Mouse (Mus musculus) liver, adult (tissue): Measurements from ENCODE around the gene Sez6.

Experiments used
- GATA4 ChIP-seq: IDR thresholded peaks from 2 replicates; pipeline ENCODE4 v1.6.1; 2014; ENCODE audit warnings: mild to moderate bottlenecking, low read length; ENCODE audit not compliant: insufficient replicate concordance

Gene Sez6

GRCm38 (mm10) chr11:77930751-77931540 lies at the start of gene Sez6:
TSS of gene Sez6 (plus strand) at chr11:77930800.
- no peak for TF ChIP-seq GATA4

- TF ChIP-seq GATA4, result no peak
Observed at GRCm38 (mm10) chr11:77884524-77885245, 45.9 kb upstream of the Sez6 start.

DNA sequence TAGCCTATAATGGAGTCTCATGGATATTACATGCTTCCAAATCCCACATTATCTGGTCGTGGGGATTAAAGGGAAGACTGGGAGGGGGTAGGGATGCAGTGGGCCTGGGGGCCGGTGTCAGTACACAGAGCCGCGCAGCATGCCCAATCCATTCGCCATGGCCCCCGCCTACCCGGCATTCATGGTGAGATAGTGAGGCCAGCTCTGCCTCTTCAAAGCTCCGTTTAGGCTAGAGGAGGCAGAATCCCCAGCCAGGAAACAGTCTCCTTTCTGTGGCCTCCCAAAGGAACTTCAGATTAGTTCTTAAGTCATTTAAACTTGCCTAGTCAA lies 45.4 kb upstream of the Sez6 start:
- TF ChIP-seq GATA4, result no peak

- no peak for TF ChIP-seq GATA4
Observed at GRCm38 (mm10) chr11:77887373-77887960, 43.1 kb upstream of the Sez6 start.

DNA sequence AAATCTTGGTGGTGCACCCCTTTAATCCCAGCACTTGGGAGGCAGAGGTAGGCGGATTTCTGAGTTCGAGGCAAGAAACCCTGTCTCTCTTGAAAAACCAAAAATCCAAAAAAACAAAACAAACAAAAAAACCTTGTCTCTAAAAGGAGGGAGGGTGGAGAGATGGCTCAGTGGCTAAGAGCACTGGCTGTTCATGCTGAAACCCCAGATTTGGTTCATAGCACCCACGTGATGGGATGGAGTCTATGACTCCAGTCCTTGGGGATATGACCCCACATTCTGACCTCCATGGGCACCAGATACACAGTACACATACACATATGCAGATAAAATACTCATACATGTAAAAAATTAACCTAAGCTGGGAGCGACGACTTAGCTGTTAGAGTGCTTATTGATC lies 41.8 kb upstream of the Sez6 start:
- TF ChIP-seq GATA4, result no peak

- TF ChIP-seq GATA4, result no peak
Observed at GRCm38 (mm10) chr11:77889484-77889883, 41.1 kb upstream of the Sez6 start.

- TF ChIP-seq GATA4, result no peak
Observed at GRCm38 (mm10) chr11:77890648-77891258, 39.8 kb upstream of the Sez6 start.

DNA sequence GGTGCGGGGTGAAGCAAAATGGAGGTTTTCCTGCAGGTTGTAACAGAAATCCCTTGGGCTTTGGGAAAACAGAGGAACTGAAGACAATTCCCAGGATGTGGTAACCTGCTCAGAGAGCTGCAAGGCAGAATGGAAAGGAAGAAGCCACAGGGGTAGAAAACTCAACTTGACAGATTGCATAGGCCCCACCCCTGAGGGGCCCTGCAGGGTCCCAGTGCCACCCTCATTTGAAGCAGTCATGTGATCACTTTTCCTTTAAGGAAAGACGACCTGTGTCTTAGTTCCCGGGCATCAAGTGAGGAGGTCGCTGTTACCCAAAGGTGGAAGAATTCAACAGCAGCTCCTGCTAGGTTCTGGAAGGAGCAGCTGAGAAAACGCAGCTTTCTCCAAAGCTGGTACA lies 37.7 kb upstream of the Sez6 start:
- TF ChIP-seq GATA4, result no peak

- TF ChIP-seq GATA4, result no peak
Observed at GRCm38 (mm10) chr11:77893283-77893682, 37.3 kb upstream of the Sez6 start.

- TF ChIP-seq GATA4, result no peak
Observed at GRCm38 (mm10) chr11:77893787-77894718, 36.5 kb upstream of the Sez6 start, which contains the start of gene Pipox. TSS of gene Pipox (minus strand) at chr11:77894096.

DNA sequence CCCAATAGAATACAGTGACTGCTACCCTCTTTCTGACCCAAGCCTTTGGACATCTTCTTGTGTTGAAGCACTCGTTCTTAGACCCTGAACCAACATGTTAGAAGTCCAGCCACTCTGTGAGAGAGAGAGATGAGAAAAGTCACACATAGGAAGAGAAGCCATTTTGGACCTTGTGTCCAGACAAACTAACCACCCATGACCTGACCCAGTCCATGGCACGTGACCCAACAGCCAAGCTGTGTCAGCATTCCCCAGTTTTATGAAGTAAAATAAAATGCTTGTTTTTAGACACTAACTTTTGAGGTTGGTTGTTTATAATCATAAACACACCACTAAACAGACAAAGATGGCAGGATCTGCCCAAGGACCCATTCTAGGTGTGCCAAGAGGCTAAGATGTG lies 35.6 kb upstream of the Sez6 start:
- TF ChIP-seq GATA4, result no peak

DNA sequence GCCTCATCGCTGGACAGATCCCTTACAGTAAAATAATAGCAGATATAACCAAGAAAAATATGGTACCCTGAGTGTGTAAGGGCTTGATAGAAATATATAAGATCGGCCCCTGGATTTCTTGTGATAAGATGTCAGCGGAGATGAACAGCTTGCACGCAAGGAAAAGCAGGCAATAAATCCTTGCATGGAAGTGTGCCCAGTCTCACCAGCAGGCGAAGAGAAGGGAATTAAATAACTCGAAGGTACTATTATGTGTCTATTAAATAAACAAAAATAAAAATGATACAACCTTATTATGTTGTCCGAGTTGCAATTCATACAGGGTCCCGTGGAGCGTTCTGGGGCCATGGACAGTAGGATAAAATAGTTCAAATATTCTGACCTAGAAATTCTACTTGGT lies 34.6 kb upstream of the Sez6 start:
- no peak for TF ChIP-seq GATA4

DNA sequence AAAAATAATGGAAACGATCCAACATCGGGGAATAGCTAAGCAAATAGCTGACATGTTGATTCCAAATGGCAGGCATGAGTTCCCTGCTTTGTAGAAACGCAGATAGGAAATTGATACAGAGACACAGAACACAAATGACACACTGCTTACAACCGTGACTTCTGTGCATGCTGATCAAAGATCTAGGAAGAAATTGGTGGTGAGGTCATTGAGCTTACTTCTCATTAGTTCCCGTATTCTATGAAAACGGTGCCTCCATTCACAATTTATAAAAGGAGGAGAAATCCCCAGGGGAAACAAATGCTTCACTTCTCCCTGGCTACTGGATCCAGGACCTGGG lies 34.1 kb upstream of the Sez6 start:
- no peak for TF ChIP-seq GATA4

DNA sequence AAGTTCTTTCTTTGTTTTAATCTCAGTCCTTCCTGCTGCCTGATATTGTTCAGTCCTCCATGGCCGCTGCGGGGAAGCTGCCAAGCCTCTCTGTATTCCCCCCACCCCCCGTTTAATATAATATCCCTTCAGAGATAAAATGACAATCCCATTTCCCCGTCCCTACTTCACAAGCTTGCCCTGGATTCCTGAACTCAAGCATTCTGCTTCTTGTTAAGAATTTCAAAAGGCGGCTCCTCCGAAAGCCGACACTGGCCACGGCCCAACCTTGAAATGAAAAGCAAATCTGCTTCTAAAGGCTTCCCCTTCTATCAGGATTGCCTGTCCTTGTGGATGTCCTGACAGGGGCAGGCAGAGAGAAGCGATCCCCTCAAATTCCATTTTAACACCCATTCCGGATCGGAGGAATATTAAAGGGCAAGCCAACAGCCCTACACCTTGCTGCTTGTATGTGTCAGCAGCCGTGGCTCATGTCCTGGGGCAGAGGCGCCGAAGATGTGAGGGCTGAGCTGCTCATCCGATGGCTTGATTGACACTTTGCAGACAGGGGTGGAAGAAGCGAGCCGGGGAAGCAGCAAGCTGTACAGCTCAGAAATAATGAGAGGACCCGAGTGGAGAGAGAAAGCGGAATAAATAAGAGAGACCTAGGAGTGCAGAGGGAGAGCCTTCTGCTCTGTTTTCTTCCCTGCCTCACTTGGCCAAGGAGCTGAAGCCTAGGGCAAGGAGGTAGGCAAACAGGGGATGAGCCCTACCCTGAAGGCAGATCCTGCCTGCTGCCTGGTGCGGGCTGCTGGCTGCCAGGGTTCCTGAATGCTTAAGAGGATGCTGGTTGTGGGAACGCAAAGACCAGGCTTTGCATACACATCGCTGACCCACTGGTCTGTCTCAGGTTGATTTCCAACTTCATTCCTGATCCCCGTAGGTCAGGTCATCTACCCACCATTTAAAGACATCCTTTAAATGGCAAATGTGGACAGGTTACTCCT lies 33.5 kb upstream of the Sez6 start:
- no peak for TF ChIP-seq GATA4

GRCm38 (mm10) chr11:77900187-77900586 lies 30.4 kb upstream of the Sez6 start:
- no peak for TF ChIP-seq GATA4
